ENCODE assay signal across 9 mouse cellular contexts in the genomic region with DNA sequence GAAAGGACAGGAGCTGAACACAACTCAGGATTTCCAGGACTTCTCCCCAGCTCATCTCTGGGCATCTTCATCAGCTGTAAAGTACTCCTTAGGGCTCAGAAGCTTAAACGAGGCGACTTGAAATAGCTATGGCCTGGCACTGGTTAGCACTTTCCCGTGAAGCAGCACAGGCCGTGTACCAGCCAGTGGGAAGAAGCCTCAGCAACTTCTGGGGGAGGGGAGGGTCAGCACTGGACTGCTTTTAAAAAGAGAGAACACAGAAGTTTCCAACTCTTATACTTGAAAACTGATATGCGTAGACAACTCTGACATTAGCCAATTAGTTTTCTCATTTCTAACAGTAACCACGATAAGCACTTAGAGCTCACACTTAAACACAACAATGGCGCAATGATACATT. TPM values are rescaled to one million over a fixed set of nuclear protein-coding genes. Genes with fewer than 3 reads are reported as not detected.
DNase-seq lines count a peak whose midpoint lies in the region; ATAC-seq lines count a peak whose summit lies in the region.
"Had no signal": no experiment of that assay in that cellular context is flagged by ENCODE, and none has a peak within 500 bp of the region (broad histone marks: within the 10 kb centered on the region; RNA-seq: fewer than 3 reads in every experiment).

No protein-coding gene starts in this region.

- peak overlapping the region; percentile 65 for H3K4me2 ChIP-seq in hindbrain, embryonic 12.5 days (replicated peaks)

- peaks cover 16% of the 10 kb centered on the region for H3K4me1 ChIP-seq in hindbrain, embryonic 12.5 days

- 55% methylated on average over 7 of the region's 7 CpGs for WGBS in hindbrain, embryonic 12.5 days

- H3K27me3 ChIP-seq in hindbrain, embryonic 12.5 days, result no peaks in the 10 kb centered on the region

- no peak for ATAC-seq in hindbrain, embryonic 12.5 days (ENCODE audit: low FRiP score)

- no peak overlapping the region for H3K4me3 ChIP-seq in hindbrain, embryonic 12.5 days

- no peak overlapping the region for H3K9ac ChIP-seq in hindbrain, embryonic 12.5 days

- H3K9me3 ChIP-seq in hindbrain, embryonic 12.5 days (replicated peaks), result no peaks in the 10 kb centered on the region

- peak; percentile 16 for DNase-seq in gastrocnemius, postnatal 14 days
- no peak for DNase-seq in gastrocnemius, postnatal 36 days
- peak; percentile 20 for DNase-seq in brain, adult 2 months (ENCODE audit: low read depth, low spot score)
- DNase-seq in lung, postnatal 10 days, result peak; percentile 10
- DNase-seq in retina, postnatal 1 day, result no peak
- no peak for DNase-seq in cerebellum, adult 9-10 months
- no peak for DNase-seq in left cerebral cortex, postnatal 10 days (ENCODE audit: extremely low spot score in 1 of 2, low spot score in 2 of 2)
- DNase-seq: cerebellum, adult 2 months had no signal

- no peaks in the 10 kb centered on the region for H3K36me3 ChIP-seq in hindbrain, embryonic 12.5 days

- no peak overlapping the region for H3K27ac ChIP-seq in hindbrain, embryonic 12.5 days

- intact Hi-C loops in gastrocnemius, postnatal 14 days (cut with DNase I; ENCODE audit: low total_unique reads), result no loop called here
- intact Hi-C loops in gastrocnemius, postnatal 36 days (cut with DNase I), result no loop called here
- intact Hi-C loops in left cerebral cortex, postnatal 10 days (cut with DNase I), result no loop called here

RNA-seq across cellular contexts. Expression of gene Ugp2, which starts 2.5 kb away (rescaled TPM):
- 100 to 1,000 TPM; 264 to 284 TPM for total RNA-seq in gastrocnemius, postnatal 14 days (2021)
- total RNA-seq in gastrocnemius, postnatal 36 days (2021), result 100 to 1,000 TPM; 381 to 442 TPM
- polyA plus RNA-seq in hindbrain, embryonic 12.5 days (2016; fragmentation: Nextera tagmentation; extraction: Ambion mirVana), result 77.8 and 88.7 TPM in 2 replicates
- total RNA-seq in left cerebral cortex, postnatal 10 days (2021), result 10 to 100 TPM; 68.8 to 69.9 TPM

Comparison
In these comparisons a context has a peak if more than half of its experiments do, and no peak if none do; other contexts are left out.
1. DNase-seq: peak in gastrocnemius, postnatal 14 days (single experiment), brain, adult 2 months (single experiment) and lung, postnatal 10 days (single experiment); none in gastrocnemius, postnatal 36 days (0 of 2), retina, postnatal 1 day (single experiment), cerebellum, adult 9-10 months (single experiment) and left cerebral cortex, postnatal 10 days (0 of 2).